Mouse (Mus musculus): ENCODE measurements around the gene Olfr1424. TPM values are rescaled to one million over a fixed set of nuclear protein-coding genes. Genes with fewer than 3 reads are reported as not detected.

Olfr1424 gene
- polyA plus RNA-seq, 1 experiment from 2014 or later = not detected

Other genes starting within 250 kb of the Olfr1424 start
- gene Stx3, start 243.3 kb downstream of the Olfr1424 start, polyA plus RNA-seq (2015; fragmentation: Nextera tagmentation; extraction: Ambion mirVana) = 4.6 and 5.2 TPM in 2 replicates
- not detected in 2 replicates for gene Olfr1417, start 223.5 kb downstream of the Olfr1424 start, polyA plus RNA-seq (2015; fragmentation: Nextera tagmentation; extraction: Ambion mirVana)
- not detected in 2 replicates for gene Olfr1418, start 201.6 kb downstream of the Olfr1424 start, polyA plus RNA-seq (2015; fragmentation: Nextera tagmentation; extraction: Ambion mirVana)
- gene Olfr1419, start 187.6 kb downstream of the Olfr1424 start, polyA plus RNA-seq (2015; fragmentation: Nextera tagmentation; extraction: Ambion mirVana) = not detected in 2 replicates
- not detected in 2 replicates for gene Olfr1420, start 176.1 kb downstream of the Olfr1424 start, polyA plus RNA-seq (2015; fragmentation: Nextera tagmentation; extraction: Ambion mirVana)
- gene Patl1, start 150.3 kb downstream of the Olfr1424 start, polyA plus RNA-seq (2015; fragmentation: Nextera tagmentation; extraction: Ambion mirVana) = 16.0 and 17.0 TPM in 2 replicates
- 4.2 and 4.8 TPM in 2 replicates for gene Osbp, start 96.7 kb downstream of the Olfr1424 start, polyA plus RNA-seq (2015; fragmentation: Nextera tagmentation; extraction: Ambion mirVana)
- gene Olfr1423, start 21.4 kb downstream of the Olfr1424 start, polyA plus RNA-seq (2015; fragmentation: Nextera tagmentation; extraction: Ambion mirVana) = not detected in 2 replicates
- gene Olfr1425, start 15.0 kb upstream of the Olfr1424 start, polyA plus RNA-seq (2015; fragmentation: Nextera tagmentation; extraction: Ambion mirVana) = not detected in 2 replicates
- gene Olfr1426, start 29.3 kb upstream of the Olfr1424 start, polyA plus RNA-seq (2015; fragmentation: Nextera tagmentation; extraction: Ambion mirVana) = not detected in 2 replicates
- gene Olfr1427, start 40.7 kb upstream of the Olfr1424 start, polyA plus RNA-seq (2015; fragmentation: Nextera tagmentation; extraction: Ambion mirVana) = not detected in 2 replicates
- not detected in 2 replicates for gene Olfr1428, start 53.2 kb upstream of the Olfr1424 start, polyA plus RNA-seq (2015; fragmentation: Nextera tagmentation; extraction: Ambion mirVana)
- not detected in 2 replicates for gene Olfr76, start 60.5 kb upstream of the Olfr1424 start, polyA plus RNA-seq (2015; fragmentation: Nextera tagmentation; extraction: Ambion mirVana)
- not detected in 2 replicates for gene Olfr1555-ps1, start 107.4 kb upstream of the Olfr1424 start, polyA plus RNA-seq (2015; fragmentation: Nextera tagmentation; extraction: Ambion mirVana)
- not detected in 2 replicates for gene Olfr1431, start 138.0 kb upstream of the Olfr1424 start, polyA plus RNA-seq (2015; fragmentation: Nextera tagmentation; extraction: Ambion mirVana)
- not detected in 2 replicates for gene Olfr1432, start 169.9 kb upstream of the Olfr1424 start, polyA plus RNA-seq (2015; fragmentation: Nextera tagmentation; extraction: Ambion mirVana)
- gene Olfr262, start 179.0 kb upstream of the Olfr1424 start, polyA plus RNA-seq (2015; fragmentation: Nextera tagmentation; extraction: Ambion mirVana) = not detected in 2 replicates
- gene Olfr235, start 198.3 kb upstream of the Olfr1424 start, polyA plus RNA-seq (2015; fragmentation: Nextera tagmentation; extraction: Ambion mirVana) = not detected in 2 replicates
- not detected in 2 replicates for gene Olfr1434, start 217.2 kb upstream of the Olfr1424 start, polyA plus RNA-seq (2015; fragmentation: Nextera tagmentation; extraction: Ambion mirVana)
- gene Olfr1436, start 236.4 kb upstream of the Olfr1424 start, polyA plus RNA-seq (2015; fragmentation: Nextera tagmentation; extraction: Ambion mirVana) = not detected in 2 replicates